Mouse (Mus musculus) layer of hippocampus, adult 9-11 months (tissue): ENCODE measurements around the gene 4930564D02Rik.

Source experiments
- DNase-seq: peaks from one replicate; pipeline ENCODE4 v3.0.0; 2022

4930564D02Rik gene

GRCm38 (mm10) chr3:105058627-105059513 is 7.8 kb upstream of the 4930564D02Rik start:
- DNase-seq = peak; percentile 84

GRCm38 (mm10) chr3:105059911-105060310 is 6.7 kb upstream of the 4930564D02Rik start:
- DNase-seq = no peak

GRCm38 (mm10) chr3:105060992-105061391 is 5.7 kb upstream of the 4930564D02Rik start:
- DNase-seq = no peak

DNA sequence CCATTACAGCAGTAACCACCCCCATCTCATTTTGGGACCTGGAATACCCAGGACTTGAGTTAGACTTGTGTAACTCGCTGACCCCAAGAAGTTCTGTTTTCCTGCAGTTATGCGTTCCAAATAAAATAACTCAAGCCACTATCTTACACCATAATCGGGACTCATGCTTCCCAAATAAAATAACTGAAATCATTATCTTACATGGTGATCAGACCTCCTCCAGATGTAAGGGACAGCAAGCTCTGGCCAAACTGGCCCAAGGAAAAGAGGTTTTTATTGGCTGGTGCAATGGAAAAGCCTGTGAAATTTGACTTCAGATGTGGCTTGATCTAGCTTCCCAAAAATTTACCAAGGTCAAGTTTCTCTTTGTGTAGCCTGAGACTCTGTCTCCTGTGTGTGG is 5.1 kb upstream of the 4930564D02Rik start:
- no peak for DNase-seq

DNA sequence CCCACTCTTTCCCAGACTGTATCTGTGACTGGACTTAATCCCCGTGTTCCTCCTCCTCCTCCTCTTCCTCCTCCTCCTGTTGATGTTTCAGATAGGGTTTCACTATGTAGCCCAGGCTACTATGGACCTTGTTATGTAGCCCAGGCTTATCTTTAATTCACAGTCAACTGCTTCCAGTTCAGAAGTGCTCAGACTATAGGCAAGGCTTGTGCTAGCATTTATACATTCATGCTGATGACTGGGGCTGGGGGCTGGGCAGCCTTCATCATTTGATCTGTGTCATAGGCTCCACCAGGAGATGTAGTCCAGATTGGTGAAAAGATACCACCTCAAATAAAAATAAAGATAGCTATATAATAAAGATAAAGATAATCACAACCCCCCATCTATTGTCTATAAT is 4.7 kb upstream of the 4930564D02Rik start:
- DNase-seq = no peak

GRCm38 (mm10) chr3:105062676-105063075 is 4.0 kb upstream of the 4930564D02Rik start:
- no peak for DNase-seq

DNA sequence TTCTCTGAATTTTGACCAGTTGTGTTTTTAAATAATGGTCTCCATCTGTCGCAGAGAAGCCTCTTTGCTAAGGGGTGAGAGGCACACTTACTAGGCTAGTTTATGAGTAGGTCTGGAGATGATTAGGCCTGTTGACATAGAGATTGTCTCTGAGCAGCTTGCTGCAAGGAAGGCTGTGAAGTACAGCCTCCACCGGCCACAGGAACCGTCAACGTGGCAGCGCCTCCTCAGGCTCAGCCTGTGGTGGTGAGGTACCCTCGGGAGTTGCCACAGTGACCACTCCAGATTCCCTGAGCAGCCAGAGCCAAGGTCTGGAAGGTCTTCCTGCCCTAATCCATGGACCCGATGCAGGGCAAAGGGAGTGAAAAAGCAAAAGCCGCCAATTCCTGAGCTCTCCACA is 3.9 kb downstream of the 4930564D02Rik start:
- no peak for DNase-seq

DNA sequence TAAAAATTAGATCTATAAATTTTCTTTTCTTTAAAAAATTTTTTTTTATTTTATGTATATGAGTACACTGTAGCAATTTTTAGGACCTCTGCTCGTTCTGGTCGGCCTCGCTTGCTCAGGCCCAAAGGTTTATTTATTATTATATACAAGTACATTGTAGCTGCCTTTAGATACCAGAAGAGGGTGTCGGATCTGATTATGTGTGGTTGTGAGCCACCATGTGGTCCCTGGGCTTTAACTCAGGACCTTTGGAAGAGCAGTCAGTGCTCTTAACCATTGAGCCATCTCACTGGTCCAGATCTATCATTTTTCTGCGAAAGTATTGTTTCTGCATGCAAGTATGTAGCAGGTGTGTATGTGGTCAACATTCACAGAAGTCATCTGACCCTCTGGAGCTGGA is 4.6 kb downstream of the 4930564D02Rik start:
- no peak for DNase-seq

DNA sequence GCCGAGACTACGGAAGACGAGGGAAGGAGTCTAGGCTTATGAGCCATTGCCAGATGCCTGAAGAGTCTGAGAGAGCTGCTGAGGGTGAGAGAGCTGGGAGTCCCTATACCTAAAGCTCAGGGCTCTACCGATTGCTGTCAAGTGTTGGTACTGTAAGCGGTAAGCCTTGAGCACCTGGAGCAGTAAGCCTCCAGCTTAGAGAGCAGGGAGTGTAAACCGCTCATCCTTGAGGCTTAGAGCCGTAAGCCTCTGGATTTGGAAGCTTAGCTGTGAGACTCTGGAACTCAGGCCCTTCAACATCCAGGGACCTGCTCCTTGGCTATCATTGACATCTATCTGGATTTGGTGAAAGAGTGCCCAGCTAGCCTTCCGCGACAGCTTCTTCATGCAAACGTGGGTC is 5.9 kb downstream of the 4930564D02Rik start:
- no peak for DNase-seq

DNA sequence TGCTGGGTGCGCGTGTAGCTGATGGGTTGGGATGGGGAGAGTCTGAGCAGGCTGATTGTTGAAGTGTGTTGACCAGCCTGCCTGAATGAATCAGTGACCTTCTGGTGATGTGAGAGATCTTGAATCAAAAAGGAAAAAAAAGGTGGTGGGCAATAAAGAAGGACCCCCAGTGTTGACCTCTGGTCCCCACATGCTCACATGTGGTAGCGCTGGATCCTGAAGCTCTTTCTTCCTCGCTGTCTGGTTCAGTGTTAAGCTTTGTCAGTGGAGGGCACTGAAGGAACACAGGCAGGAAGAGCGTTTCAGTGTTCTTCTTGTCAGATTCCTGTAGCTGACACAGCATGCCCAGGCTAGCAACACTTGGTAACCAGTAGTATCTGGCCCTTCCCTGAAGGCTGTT is 9.2 kb downstream of the 4930564D02Rik start:
- no peak for DNase-seq

DNA sequence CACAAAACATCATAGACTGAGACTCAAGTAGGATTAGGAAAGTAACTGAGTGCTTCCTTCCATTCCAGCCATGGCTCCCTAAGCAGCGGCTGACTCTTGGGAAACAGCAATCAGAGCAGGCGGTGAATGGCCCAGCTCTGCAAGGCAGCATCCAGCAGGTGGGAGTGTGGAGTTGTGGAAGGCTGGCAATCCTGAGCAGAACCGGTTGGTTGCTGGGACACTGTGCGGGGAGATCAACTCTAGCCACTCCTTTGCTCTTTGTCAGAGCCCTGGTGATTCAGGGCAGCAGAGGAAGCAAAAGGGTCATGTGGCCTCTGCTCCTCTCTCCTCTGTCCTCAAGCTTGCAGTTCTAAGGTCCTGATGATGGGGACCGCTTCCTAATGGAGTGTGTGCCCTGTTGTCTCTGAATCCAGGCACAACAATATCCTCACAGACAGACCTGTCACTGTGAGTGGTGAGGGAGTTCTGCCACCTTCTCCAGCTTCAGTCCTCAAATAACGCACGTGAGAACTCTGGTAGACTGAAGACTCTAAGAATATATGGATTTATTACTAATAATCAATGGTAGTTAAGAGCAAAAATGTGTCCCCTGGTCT is 11.7 kb downstream of the 4930564D02Rik start:
- DNase-seq = peak; percentile 68

DNA sequence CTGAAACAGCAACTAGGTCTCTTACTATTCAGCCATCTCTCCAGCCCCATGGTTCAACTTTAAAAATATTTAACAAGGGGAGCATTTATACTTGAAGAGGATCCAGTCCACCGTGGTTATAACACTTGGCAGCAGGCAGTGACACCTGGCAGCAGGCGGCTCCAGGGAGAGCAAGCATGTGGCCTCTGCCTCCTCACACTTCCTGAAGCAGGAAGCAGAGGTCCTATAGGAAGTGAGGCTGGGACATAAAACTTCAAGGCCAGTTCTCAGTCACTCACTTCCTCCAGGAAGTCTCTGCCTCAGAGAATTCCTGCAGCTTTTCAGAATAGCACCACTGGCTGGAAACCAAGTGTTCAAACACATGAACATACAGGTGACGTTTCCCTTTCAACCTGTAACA is 20.7 kb downstream of the 4930564D02Rik start:
- no peak for DNase-seq

DNA sequence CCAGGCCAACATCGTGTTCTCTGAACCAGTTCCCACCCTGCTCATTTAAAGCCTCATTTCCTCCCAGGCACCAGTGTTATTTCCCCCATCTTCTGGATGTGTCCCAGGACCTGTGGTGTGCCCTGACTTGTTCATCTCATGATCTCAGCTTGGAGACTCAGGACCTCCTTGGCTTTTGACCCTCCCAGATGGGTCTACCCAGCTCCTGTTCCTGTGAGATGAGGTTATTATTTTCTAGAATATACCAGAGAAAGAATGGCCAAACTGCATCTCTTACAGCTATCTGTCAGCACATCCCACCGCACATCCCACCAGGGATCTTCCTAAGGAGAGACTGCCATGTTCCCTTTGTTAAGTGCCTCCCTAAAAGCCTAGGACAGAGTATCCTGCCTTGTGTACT is 22.0 kb downstream of the 4930564D02Rik start:
- no peak for DNase-seq

DNA sequence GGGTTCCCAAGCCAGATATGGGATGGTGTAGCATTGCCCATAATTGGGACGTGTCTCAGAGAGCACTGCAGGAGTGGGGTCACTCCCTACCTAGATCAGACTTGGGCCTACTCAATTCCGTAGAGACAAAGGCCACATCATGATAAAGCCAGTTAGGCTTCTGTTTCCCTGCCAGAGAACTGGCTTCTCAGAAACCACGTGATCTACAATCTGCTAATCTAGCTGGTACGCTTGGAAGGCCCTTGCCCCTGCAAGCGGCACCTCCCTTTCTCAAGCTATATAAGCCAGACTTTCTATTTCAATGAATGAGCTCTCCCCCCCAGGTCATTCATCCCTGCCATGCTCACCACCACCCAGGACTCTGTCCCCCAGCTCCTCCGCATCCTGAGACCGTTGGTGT is 23.5 kb downstream of the 4930564D02Rik start:
- no peak for DNase-seq

DNA sequence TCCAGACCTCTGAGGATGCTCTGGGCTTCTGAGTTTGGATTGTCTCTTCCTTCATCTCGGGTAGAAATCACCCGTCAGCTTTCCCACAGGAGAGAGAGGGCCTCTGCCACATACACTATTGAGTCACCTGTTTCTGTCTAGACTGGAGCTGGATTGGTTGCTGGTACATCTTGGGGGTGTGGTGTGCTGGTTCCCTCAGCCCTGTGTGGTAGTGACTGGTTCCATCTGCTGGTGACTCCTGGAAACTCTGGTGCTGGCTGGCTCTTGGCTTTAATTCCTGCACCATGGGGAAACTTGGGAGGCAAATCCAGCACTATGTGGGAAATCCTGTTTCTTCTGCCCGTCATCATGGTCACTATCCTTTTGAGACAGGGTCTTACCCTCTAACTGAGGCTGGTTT is 24.3 kb downstream of the 4930564D02Rik start:
- DNase-seq = peak; percentile 68

DNA sequence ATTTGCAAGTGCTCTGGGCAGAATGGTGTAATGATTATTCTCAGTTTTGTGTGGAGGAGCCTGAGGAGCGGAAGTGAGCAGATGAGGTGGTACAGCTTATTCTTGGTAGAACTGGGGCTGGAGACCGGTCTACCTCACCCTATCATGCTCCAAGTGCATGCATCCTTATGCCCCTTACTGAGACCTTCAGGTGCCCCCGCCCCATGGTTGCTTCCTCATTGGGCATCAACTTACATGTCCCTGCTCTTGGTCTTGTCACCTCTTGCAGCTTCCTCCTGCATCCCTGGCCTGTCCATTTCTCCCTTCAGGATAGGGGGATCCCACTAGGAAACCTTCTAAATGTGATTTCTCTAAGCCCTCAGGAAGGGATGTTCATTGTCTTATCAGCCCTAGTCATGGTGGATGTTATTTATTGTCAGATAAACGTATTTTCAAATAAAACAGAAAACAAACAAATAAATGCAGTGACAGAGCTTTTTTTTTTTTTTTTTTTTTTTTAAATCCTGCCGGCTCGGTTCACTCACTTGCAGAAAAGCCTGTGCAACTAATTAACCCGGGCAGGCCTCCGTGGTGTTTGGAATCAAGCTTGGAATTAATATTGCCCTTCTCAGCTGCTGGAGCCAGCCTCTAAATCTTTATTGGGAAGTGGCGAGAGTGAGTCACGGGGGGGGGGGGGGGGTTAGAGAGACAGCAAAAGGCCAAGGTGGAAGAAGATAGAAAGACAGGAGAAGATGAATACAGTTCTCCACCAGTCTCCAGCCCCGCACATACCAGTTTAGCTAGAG is 26.3 kb downstream of the 4930564D02Rik start:
- DNase-seq = no peak

DNA sequence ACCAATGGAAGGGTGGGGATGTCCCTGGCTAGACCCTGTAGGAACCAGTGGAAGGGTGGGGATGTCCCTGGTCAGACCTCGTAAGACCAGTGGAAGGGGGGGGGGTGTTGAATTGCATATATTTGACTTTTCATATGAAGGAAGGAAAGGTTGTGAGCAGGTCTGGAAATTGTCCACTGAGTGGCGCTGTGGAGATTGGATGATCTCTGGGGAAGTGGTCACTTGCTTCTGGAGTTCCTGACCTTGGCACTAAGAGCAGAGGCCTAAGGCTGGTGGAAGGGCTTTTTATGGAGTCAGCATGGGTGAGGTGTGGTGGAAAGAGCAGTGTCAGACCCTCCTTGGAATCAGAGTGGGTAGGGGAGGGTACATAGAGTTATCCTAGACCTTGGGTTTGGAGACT is 27.8 kb downstream of the 4930564D02Rik start:
- DNase-seq = no peak

DNA sequence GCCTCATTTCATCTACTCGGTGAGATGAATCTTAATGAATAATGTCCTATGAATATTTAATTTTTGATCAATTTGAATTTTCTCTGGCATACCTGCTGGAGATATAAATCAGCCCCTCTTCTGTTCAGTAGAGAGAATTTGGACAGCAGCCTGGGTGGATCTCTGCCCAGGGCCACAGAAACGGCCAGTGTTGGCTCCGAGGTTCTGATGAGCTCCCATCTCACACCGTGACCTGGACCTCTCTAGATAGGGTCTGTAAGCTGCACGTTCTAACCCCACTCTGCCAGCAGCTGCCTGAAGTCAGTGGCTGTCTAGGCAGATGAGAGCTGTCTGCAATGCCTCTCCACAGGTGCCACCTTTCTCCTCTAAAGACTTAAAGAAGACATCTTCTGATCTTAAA is 28.4 kb downstream of the 4930564D02Rik start:
- no peak for DNase-seq

GRCm38 (mm10) chr3:105097581-105097980 is 30.9 kb downstream of the 4930564D02Rik start:
- no peak for DNase-seq

DNA sequence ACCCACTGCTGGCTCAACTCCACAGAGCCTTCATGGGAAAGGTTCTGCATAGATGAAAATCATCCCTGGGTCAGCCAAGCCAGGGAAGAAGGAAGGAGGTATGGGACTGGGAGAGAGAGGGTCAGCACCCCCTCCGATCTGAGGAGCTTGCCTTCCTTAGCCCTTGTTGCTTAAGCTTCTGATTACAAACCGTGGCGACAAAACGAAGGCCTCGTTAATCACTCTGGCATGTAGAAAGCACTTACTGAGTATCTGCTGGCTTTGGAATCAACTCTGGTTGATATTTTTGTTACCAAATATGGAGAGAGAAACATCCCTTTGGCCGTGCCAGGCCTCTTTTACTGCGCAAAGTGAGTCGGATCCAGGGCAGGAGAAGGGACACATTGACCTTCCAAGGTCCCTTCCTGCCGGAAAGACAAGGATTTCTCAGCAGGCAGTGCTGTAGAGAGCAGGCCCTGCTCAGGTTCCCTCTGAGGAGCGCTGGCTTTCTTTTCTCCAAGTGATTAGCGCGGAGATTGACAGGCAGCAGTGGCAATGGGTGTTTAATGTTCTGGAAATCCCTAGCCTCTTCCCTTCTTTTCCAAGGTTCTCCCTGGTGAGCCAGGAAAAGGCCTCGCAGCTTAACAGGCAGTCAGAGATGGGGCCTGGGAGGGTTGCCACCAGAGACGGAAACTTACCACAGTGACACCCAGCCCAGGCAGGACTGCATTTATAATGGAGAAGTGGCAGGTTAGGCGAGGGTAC is 33.1 kb downstream of the 4930564D02Rik start:
- DNase-seq = no peak

DNA sequence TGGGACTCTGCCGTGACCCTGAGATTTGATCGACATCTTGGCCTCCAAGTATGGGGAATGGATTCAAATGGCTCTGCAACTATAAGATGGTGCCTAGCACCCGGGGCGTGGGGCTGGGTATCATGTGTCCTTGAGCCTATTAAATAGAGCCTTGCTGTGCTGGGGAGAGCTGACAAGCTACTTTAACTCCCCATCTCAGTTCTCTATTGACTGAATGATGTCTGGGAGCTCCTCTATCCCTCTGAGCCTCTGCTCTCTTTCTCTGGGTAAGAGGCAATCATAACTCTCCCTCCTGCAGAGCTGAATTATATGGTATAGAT is 33.6 kb downstream of the 4930564D02Rik start:
- no peak for DNase-seq

DNA sequence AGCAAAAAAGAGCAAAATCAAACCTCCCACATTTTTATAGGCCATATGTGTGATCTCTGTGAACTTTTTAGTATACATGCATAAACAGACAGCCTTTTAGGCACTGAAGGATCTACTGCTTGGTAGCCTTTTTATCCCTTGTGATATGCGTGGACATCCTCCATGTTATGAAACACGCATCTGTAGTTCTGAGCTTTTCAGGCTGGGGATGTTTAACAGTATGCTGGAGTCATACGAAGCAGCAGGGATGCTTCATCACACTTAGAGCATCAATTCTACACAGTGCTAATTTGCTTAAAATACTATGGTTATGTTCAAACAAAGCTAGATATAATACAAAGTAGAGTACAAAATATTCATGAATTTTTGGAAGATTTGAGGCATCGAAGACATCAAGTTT is 39.2 kb downstream of the 4930564D02Rik start:
- DNase-seq = peak; percentile 9

DNA sequence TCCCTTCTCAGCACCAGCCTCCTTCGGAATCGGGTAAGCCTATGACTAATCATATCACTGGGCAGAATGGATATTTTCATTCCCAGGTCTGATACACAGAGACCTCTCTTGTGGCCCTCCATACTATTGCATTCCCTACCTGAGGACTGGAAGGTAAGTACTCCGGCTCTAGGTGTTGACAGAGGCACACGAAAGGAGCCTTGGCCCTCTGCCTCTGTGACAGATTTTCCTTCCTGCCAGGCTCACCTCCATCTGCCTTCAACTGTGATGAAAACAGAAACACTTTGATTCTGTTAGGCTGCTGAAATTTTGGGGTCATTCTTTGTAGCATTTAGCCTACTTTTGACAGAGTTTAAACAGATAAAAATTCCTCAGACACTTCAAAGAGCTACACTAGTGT is 47.2 kb downstream of the 4930564D02Rik start:
- no peak for DNase-seq
